Mouse (Mus musculus): Measurements from ENCODE around the gene Prkab1. TPM values are rescaled to one million over a fixed set of nuclear protein-coding genes. Genes with fewer than 3 reads are reported as not detected.

Gene Prkab1
- polyA plus RNA-seq, 1 experiment, result 102 TPM

GRCm38 (mm10) chr5:115997376-115997775 lies 26.9 kb downstream of the Prkab1 start:
- Histone ChIP-seq H3K4me1 (replicated peaks; ENCODE audit: control insufficient read depth, insufficient read depth, low read length) (no peaks in the 10 kb centered on the region), H3K27ac (ENCODE audit: control insufficient read depth, insufficient read depth, low read length) (no peak overlapping the region), H3K27me3 (ENCODE audit: control insufficient read depth, insufficient read depth, low read length) (no peaks in the 10 kb centered on the region), H3K4me3 (ENCODE audit: control insufficient read depth, insufficient read depth, low read length) (no peak overlapping the region), H3K36me3 (ENCODE audit: control insufficient read depth, insufficient read depth, low read length) (no peaks in the 10 kb centered on the region)
- no peak for TF ChIP-seq CTCF (IDR thresholded peaks at IDR 0.05; ENCODE audit: borderline replicate concordance, control insufficient read depth, extremely low read depth, insufficient read depth, low read length, poor library complexity)
- no peak for TF ChIP-seq POLR2A (IDR thresholded peaks at IDR 0.05; ENCODE audit: control insufficient read depth, extremely low read depth, insufficient read depth, low read length, poor library complexity)
- no peak for DNase-seq
- WGBS, result 94% methylated on average over 13 of the region's 13 CpGs

- 97% methylated on average over 15 of the region's 15 CpGs for WGBS
- no peaks in the 10 kb centered on the region for H3K27me3 ChIP-seq (ENCODE audit: control insufficient read depth, insufficient read depth, low read length)
- H3K4me3 ChIP-seq (ENCODE audit: control insufficient read depth, insufficient read depth, low read length), result no peak overlapping the region
- no peak overlapping the region for H3K27ac ChIP-seq (ENCODE audit: control insufficient read depth, insufficient read depth, low read length)
- no peaks in the 10 kb centered on the region; the same call in 1 of the 2 replicates for H3K36me3 ChIP-seq (ENCODE audit: control insufficient read depth, insufficient read depth, low read length)
- no peak for DNase-seq
- H3K4me1 ChIP-seq (replicated peaks; ENCODE audit: control insufficient read depth, insufficient read depth, low read length), result no peaks in the 10 kb centered on the region
- TF ChIP-seq CTCF (IDR thresholded peaks at IDR 0.05; ENCODE audit: borderline replicate concordance, control insufficient read depth, extremely low read depth, insufficient read depth, low read length, poor library complexity) (no peak), POLR2A (IDR thresholded peaks at IDR 0.05; ENCODE audit: control insufficient read depth, extremely low read depth, insufficient read depth, low read length, poor library complexity) (no peak)
Observed at GRCm38 (mm10) chr5:115994101-115994500, 30.2 kb downstream of the Prkab1 start.

GRCm38 (mm10) chr5:115991717-115992116 lies 32.6 kb downstream of the Prkab1 start:
- 95% methylated on average over 11 of the region's 11 CpGs for WGBS
- TF ChIP-seq CTCF (IDR thresholded peaks at IDR 0.05; ENCODE audit: borderline replicate concordance, control insufficient read depth, extremely low read depth, insufficient read depth, low read length, poor library complexity) (no peak), POLR2A (IDR thresholded peaks at IDR 0.05; ENCODE audit: control insufficient read depth, extremely low read depth, insufficient read depth, low read length, poor library complexity) (no peak)
- DNase-seq, result no peak
- H3K4me1 ChIP-seq (replicated peaks; ENCODE audit: control insufficient read depth, insufficient read depth, low read length), result no peaks in the 10 kb centered on the region
- H3K27me3 ChIP-seq (ENCODE audit: control insufficient read depth, insufficient read depth, low read length), result no peaks in the 10 kb centered on the region
- H3K36me3 ChIP-seq (ENCODE audit: control insufficient read depth, insufficient read depth, low read length), result no peaks in the 10 kb centered on the region; the same call in 1 of the 2 replicates
- no peak overlapping the region for H3K4me3 ChIP-seq (ENCODE audit: control insufficient read depth, insufficient read depth, low read length)
- H3K27ac ChIP-seq (ENCODE audit: control insufficient read depth, insufficient read depth, low read length), result no peak overlapping the region

GRCm38 (mm10) chr5:115987284-115987683 lies 37.0 kb downstream of the Prkab1 start:
- no peaks in the 10 kb centered on the region for H3K4me1 ChIP-seq (replicated peaks; ENCODE audit: control insufficient read depth, insufficient read depth, low read length)
- no peak for TF ChIP-seq CTCF (IDR thresholded peaks at IDR 0.05; ENCODE audit: borderline replicate concordance, control insufficient read depth, extremely low read depth, insufficient read depth, low read length, poor library complexity)
- no peak for TF ChIP-seq POLR2A (IDR thresholded peaks at IDR 0.05; ENCODE audit: control insufficient read depth, extremely low read depth, insufficient read depth, low read length, poor library complexity)
- H3K4me3 ChIP-seq (ENCODE audit: control insufficient read depth, insufficient read depth, low read length), result no peak overlapping the region
- WGBS, result 97% methylated on average over 12 of the region's 12 CpGs
- no peaks in the 10 kb centered on the region for H3K27me3 ChIP-seq (ENCODE audit: control insufficient read depth, insufficient read depth, low read length)
- peaks cover 3% of the 10 kb centered on the region for H3K36me3 ChIP-seq (ENCODE audit: control insufficient read depth, insufficient read depth, low read length)
- DNase-seq, result no peak
- H3K27ac ChIP-seq (ENCODE audit: control insufficient read depth, insufficient read depth, low read length), result no peak overlapping the region

- no peak for TF ChIP-seq POLR2A (IDR thresholded peaks at IDR 0.05; ENCODE audit: control insufficient read depth, extremely low read depth, insufficient read depth, low read length, poor library complexity)
- TF ChIP-seq CTCF (IDR thresholded peaks at IDR 0.05; ENCODE audit: borderline replicate concordance, control insufficient read depth, extremely low read depth, insufficient read depth, low read length, poor library complexity), result no peak
- Histone ChIP-seq H3K4me3 (ENCODE audit: control insufficient read depth, insufficient read depth, low read length) (no peak overlapping the region), H3K27me3 (ENCODE audit: control insufficient read depth, insufficient read depth, low read length) (no peaks in the 10 kb centered on the region), H3K36me3 (ENCODE audit: control insufficient read depth, insufficient read depth, low read length) (peaks cover 3% of the 10 kb centered on the region; the same call in 1 of the 2 replicates), H3K4me1 (replicated peaks; ENCODE audit: control insufficient read depth, insufficient read depth, low read length) (no peaks in the 10 kb centered on the region), H3K27ac (ENCODE audit: control insufficient read depth, insufficient read depth, low read length) (no peak overlapping the region)
- WGBS, result 97% methylated on average over 11 of the region's 11 CpGs
- no peak for DNase-seq
Observed at GRCm38 (mm10) chr5:115985101-115985500, 39.2 kb downstream of the Prkab1 start.

GRCm38 (mm10) chr5:115984392-115984791 lies 39.9 kb downstream of the Prkab1 start:
- no peak for DNase-seq
- H3K27me3 ChIP-seq (ENCODE audit: control insufficient read depth, insufficient read depth, low read length), result no peaks in the 10 kb centered on the region
- TF ChIP-seq CTCF (IDR thresholded peaks at IDR 0.05; ENCODE audit: borderline replicate concordance, control insufficient read depth, extremely low read depth, insufficient read depth, low read length, poor library complexity), result no peak
- no peak for TF ChIP-seq POLR2A (IDR thresholded peaks at IDR 0.05; ENCODE audit: control insufficient read depth, extremely low read depth, insufficient read depth, low read length, poor library complexity)
- H3K4me1 ChIP-seq (replicated peaks; ENCODE audit: control insufficient read depth, insufficient read depth, low read length), result no peaks in the 10 kb centered on the region
- no peak overlapping the region for H3K27ac ChIP-seq (ENCODE audit: control insufficient read depth, insufficient read depth, low read length)
- peaks cover 3% of the 10 kb centered on the region; the same call in 1 of the 2 replicates for H3K36me3 ChIP-seq (ENCODE audit: control insufficient read depth, insufficient read depth, low read length)
- H3K4me3 ChIP-seq (ENCODE audit: control insufficient read depth, insufficient read depth, low read length), result no peak overlapping the region
- WGBS, result 98% methylated on average over 6 of the region's 6 CpGs

Data from thymus, adult 2 months (tissue).